Mouse (Mus musculus) limb, embryonic 15.5 days (tissue): Measurements from ENCODE around the gene Gpd1. TPM values are rescaled to one million over a fixed set of nuclear protein-coding genes. Genes with fewer than 3 reads are reported as not detected.
"Not testable (repeated sequence)": the region's sequence is repeated elsewhere in the genome, so short reads cannot be mapped to it uniquely, and the experiment has no call there.

ENCODE experiments used
- ATAC-seq: fragments of 200-750 bp; cut with Nextera tagmentation; 2 replicates; pipeline ENCODE4 v1.8.0; 2017; ENCODE audit warnings: low read depth, moderate TSS enrichment; ENCODE audit not compliant: insufficient number of reproducible peaks, low FRiP score, low TSS enrichment
- H3K27ac ChIP-seq: fragments of 300-500 bp; sonication (generic); 2 replicates; pipeline ENCODE4 v1.5.1; 2015; ENCODE audit warnings: moderate library complexity, mild to moderate bottlenecking, inconsistent platforms
- H3K27me3 ChIP-seq: fragments of 300-500 bp; sonication (generic); 2 replicates; pipeline ENCODE4 v1.6.1; 2015; ENCODE audit warnings: inconsistent platforms
- H3K36me3 ChIP-seq: fragments of 300-500 bp; sonication (generic); 2 replicates; pipeline ENCODE4 v1.6.1; 2015; ENCODE audit warnings: inconsistent platforms
- H3K4me1 ChIP-seq: fragments of 300-500 bp; sonication (generic); 2 replicates; pipeline ENCODE4 v1.6.1; 2015; ENCODE audit warnings: inconsistent platforms
- H3K4me2 ChIP-seq: fragments of 300-500 bp; sonication (generic); 2 replicates; pipeline ENCODE4 v1.6.1; 2015; ENCODE audit warnings: mild to moderate bottlenecking, inconsistent platforms
- H3K4me3 ChIP-seq: fragments of 300-500 bp; sonication (generic); 2 replicates; pipeline ENCODE4 v1.5.1; 2015; ENCODE audit warnings: mild to moderate bottlenecking, inconsistent platforms
- H3K9ac ChIP-seq: fragments of 300-500 bp; sonication (generic); 2 replicates; pipeline ENCODE4 v1.6.1; 2015; ENCODE audit warnings: inconsistent platforms
- H3K9me3 ChIP-seq: fragments of 300-500 bp; sonication (generic); 2 replicates; pipeline ENCODE4 v1.6.1; 2016; ENCODE audit warnings: inconsistent platforms
- WGBS: fragments of 180-500 bp; shearing (Covaris S2); methylation state at CpG from one replicate; pipeline ENCODE4 v1.1.7; 2015; 5-methylcytosine and 5-hydroxymethylcytosine counted together
- polyA plus RNA-seq: library from polyadenylated mRNA; unstranded; fragments of >200 nt; fragmentation: Nextera tagmentation; extraction: Ambion mirVana; gene quantifications from 2 replicates; pipeline ENCODE4 v1.2.1, GENCODE M21; 2015

Gene Gpd1
- polyA plus RNA-seq, 1 experiment from 2014 or later = 0.42 TPM

- Histone ChIP-seq H3K4me2 (no peak overlapping the region), H3K27me3 (0 out of 2 replicates have a peak, but pooled peaks cover 5% of the 10 kb centered on the region), H3K4me1 (peaks cover 6% of the 10 kb centered on the region), H3K9ac (no peak overlapping the region), H3K27ac (no peak overlapping the region), H3K4me3 (no peak overlapping the region), H3K9me3 (no peaks in the 10 kb centered on the region), H3K36me3 (no peaks in the 10 kb centered on the region)
- no peak for ATAC-seq
- WGBS = 90% methylated on average over 7 of the region's 7 CpGs
Measured at GRCm38 (mm10) chr15:99682880-99683279, 34.4 kb upstream of the Gpd1 start.

GRCm38 (mm10) chr15:99684156-99684555 is 33.2 kb upstream of the Gpd1 start:
- Histone ChIP-seq H3K27me3 (0 out of 2 replicates have a peak, but pooled peaks cover 3% of the 10 kb centered on the region), H3K4me1 (no peaks in the 10 kb centered on the region), H3K4me3 (no peak overlapping the region), H3K4me2 (no peak overlapping the region), H3K9ac (no peak overlapping the region), H3K9me3 (no peaks in the 10 kb centered on the region), H3K27ac (no peak overlapping the region), H3K36me3 (no peaks in the 10 kb centered on the region)
- WGBS = 92% methylated on average over 5 of the region's 5 CpGs
- ATAC-seq = no peak

- H3K9me3 ChIP-seq = no peaks in the 10 kb centered on the region
- no peaks in the 10 kb centered on the region for H3K36me3 ChIP-seq
- no peak overlapping the region for H3K9ac ChIP-seq
- no peak overlapping the region for H3K27ac ChIP-seq
- ATAC-seq = no peak
- peaks cover 27% of the 10 kb centered on the region for H3K27me3 ChIP-seq
- H3K4me1 ChIP-seq = 0 out of 2 replicates have a peak, but pooled peaks cover 2% of the 10 kb centered on the region
- H3K4me2 ChIP-seq = no peak overlapping the region
- H3K4me3 ChIP-seq = no peak overlapping the region
- WGBS = 8% methylated on average over 4 of the region's 4 CpGs
Measured at GRCm38 (mm10) chr15:99688712-99689111, 28.6 kb upstream of the Gpd1 start.

- no peak for ATAC-seq
- Histone ChIP-seq H3K36me3 (no peaks in the 10 kb centered on the region), H3K4me3 (no peak overlapping the region), H3K4me1 (0 out of 2 replicates have a peak, but pooled peaks cover 2% of the 10 kb centered on the region), H3K27ac (no peak overlapping the region), H3K9me3 (no peaks in the 10 kb centered on the region), H3K4me2 (no peak overlapping the region), H3K27me3 (peaks cover 37% of the 10 kb centered on the region), H3K9ac (no peak overlapping the region)
- WGBS = 12% methylated on average over 4 of the region's 4 CpGs
Measured at GRCm38 (mm10) chr15:99690924-99691323, 26.4 kb upstream of the Gpd1 start.

GRCm38 (mm10) chr15:99691976-99692375 is 25.3 kb upstream of the Gpd1 start:
- H3K36me3 ChIP-seq = no peaks in the 10 kb centered on the region
- no peak overlapping the region for H3K4me2 ChIP-seq
- ATAC-seq = no peak
- no peak overlapping the region for H3K9ac ChIP-seq
- no peak overlapping the region for H3K4me3 ChIP-seq
- no peak overlapping the region for H3K27ac ChIP-seq
- H3K4me1 ChIP-seq = 0 out of 2 replicates have a peak, but pooled peaks cover 2% of the 10 kb centered on the region
- H3K27me3 ChIP-seq = peaks cover 41% of the 10 kb centered on the region
- 56% methylated on average over 9 of the region's 9 CpGs for WGBS
- H3K9me3 ChIP-seq = no peaks in the 10 kb centered on the region

- Histone ChIP-seq H3K27ac (no peak overlapping the region), H3K4me1 (peaks cover 14% of the 10 kb centered on the region; the same call in 1 of the 2 replicates), H3K4me3 (no peak overlapping the region), H3K9me3 (no peaks in the 10 kb centered on the region), H3K9ac (no peak overlapping the region), H3K36me3 (no peaks in the 10 kb centered on the region), H3K27me3 (peaks cover 34% of the 10 kb centered on the region), H3K4me2 (no peak overlapping the region)
- WGBS = 7% methylated on average over 2 of the region's 2 CpGs
- no peak for ATAC-seq
Measured at GRCm38 (mm10) chr15:99697309-99697708, 20.0 kb upstream of the Gpd1 start.

GRCm38 (mm10) chr15:99698533-99699085 is 18.7 kb upstream of the Gpd1 start:
- H3K4me3 ChIP-seq = no peak overlapping the region
- H3K27me3 ChIP-seq = peaks cover 23% of the 10 kb centered on the region
- H3K9ac ChIP-seq = no peak overlapping the region
- H3K4me1 ChIP-seq = peaks cover 23% of the 10 kb centered on the region
- no peak for ATAC-seq
- 25% methylated on average over 20 of the region's 20 CpGs for whole genome bisulfite sequencing
- no peak overlapping the region for H3K27ac ChIP-seq
- H3K4me2 ChIP-seq = no peak overlapping the region
- peaks cover 2% of the 10 kb centered on the region; the same call in 1 of the 2 replicates for H3K36me3 ChIP-seq
- no peaks in the 10 kb centered on the region for H3K9me3 ChIP-seq

GRCm38 (mm10) chr15:99699715-99700114 is 17.6 kb upstream of the Gpd1 start:
- Histone ChIP-seq H3K27me3 (peaks cover 20% of the 10 kb centered on the region), H3K4me2 (no peak overlapping the region), H3K4me1 (peaks cover 33% of the 10 kb centered on the region), H3K36me3 (peaks cover 13% of the 10 kb centered on the region), H3K27ac (no peak overlapping the region), H3K9ac (no peak overlapping the region), H3K4me3 (no peak overlapping the region), H3K9me3 (no peaks in the 10 kb centered on the region)
- WGBS = 85% methylated on average over 10 of the region's 10 CpGs
- ATAC-seq = no peak

GRCm38 (mm10) chr15:99700219-99701106 is 16.9 kb upstream of the Gpd1 start:
- peaks cover 18% of the 10 kb centered on the region for H3K36me3 ChIP-seq
- H3K9ac ChIP-seq = no peak overlapping the region
- peaks cover 14% of the 10 kb centered on the region for H3K27me3 ChIP-seq
- H3K4me1 ChIP-seq = peaks cover 33% of the 10 kb centered on the region
- H3K9me3 ChIP-seq = no peaks in the 10 kb centered on the region
- no peak overlapping the region for H3K4me2 ChIP-seq
- ATAC-seq = no peak
- no peak overlapping the region for H3K4me3 ChIP-seq
- 86% methylated on average over 18 of the region's 18 CpGs for WGBS
- H3K27ac ChIP-seq = no peak overlapping the region

GRCm38 (mm10) chr15:99701640-99701998 is 15.7 kb upstream of the Gpd1 start:
- Histone ChIP-seq H3K9ac (peak overlapping the region; percentile 95), H3K27ac (peak overlapping the region; percentile 98), H3K36me3 (peaks cover 26% of the 10 kb centered on the region), H3K4me2 (peak overlapping the region; percentile 62), H3K4me3 (peak overlapping the region; percentile 84), H3K4me1 (peaks cover 33% of the 10 kb centered on the region)
- not testable (repeated sequence) for H3K27me3 ChIP-seq, ATAC-seq, H3K9me3 ChIP-seq
- 44% methylated on average over 16 of the region's 16 CpGs for WGBS

GRCm38 (mm10) chr15:99701999-99702900 is 15.1 kb upstream of the Gpd1 start, which contains the start of gene Smarcd1:
Smarcd1 (plus strand) TSS chr15:99702129.
- Histone ChIP-seq H3K9me3 (no peaks in the 10 kb centered on the region), H3K36me3 (peaks cover 33% of the 10 kb centered on the region), H3K4me2 (peak within 1 kb of the TSS; percentile 62), H3K9ac (peak within 1 kb of the TSS; percentile 95), H3K27ac (peak within 1 kb of the TSS; percentile 98), H3K4me1 (peaks cover 33% of the 10 kb centered on the region), H3K4me3 (peak within 1 kb of the TSS; percentile 84), H3K27me3 (peaks cover 8% of the 10 kb centered on the region)
- peak; percentile 92 for ATAC-seq
- under 1% methylated on average over 57 of the region's 71 CpGs for WGBS
